Mouse (Mus musculus) liver, adult (tissue): ENCODE measurements around the gene Slc17a7.

Experiments used
- GATA4 ChIP-seq: IDR thresholded peaks from 2 replicates; pipeline ENCODE4 v1.6.1; 2014; ENCODE audit warnings: mild to moderate bottlenecking, low read length; ENCODE audit not compliant: insufficient replicate concordance

Slc17a7 gene

GRCm38 (mm10) chr7:45158991-45159390 is 4.8 kb upstream of the Slc17a7 start:
- TF ChIP-seq GATA4: no peak

- no peak for TF ChIP-seq GATA4
These were observed 3.4 kb upstream of the Slc17a7 start for GRCm38 (mm10) chr7:45160316-45160800.

DNA sequence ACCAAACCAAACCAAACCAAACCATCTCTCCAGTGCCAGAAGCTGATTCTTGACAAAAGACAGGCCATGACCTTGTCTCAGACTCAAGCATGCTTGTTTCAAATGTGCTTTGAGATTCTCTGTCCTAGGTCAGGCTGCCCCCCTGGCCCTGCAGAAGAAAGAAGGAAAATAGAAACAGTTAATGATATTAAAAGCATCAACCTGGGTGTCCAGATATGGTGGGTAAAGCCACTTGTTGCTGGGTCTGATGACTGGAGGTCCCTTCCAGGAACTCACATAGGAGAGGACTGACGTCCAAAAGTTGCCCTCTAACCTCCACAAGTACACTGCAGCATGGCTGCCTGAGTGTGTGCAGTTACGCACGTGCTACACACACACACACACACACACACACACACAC is 2.9 kb upstream of the Slc17a7 start:
- TF ChIP-seq GATA4: no peak

- no peak for TF ChIP-seq GATA4
These were observed 1.9 kb upstream of the Slc17a7 start for GRCm38 (mm10) chr7:45161612-45162473.

GRCm38 (mm10) chr7:45162551-45162950 is 1.2 kb upstream of the Slc17a7 start:
- TF ChIP-seq GATA4: no peak

- TF ChIP-seq GATA4: no peak
These were observed 643 bp upstream of the Slc17a7 start for GRCm38 (mm10) chr7:45162996-45163615.

- TF ChIP-seq GATA4: no peak
These were observed 1.1 kb downstream of the Slc17a7 start for GRCm38 (mm10) chr7:45164833-45165232.

GRCm38 (mm10) chr7:45165701-45166100 is 2.0 kb downstream of the Slc17a7 start:
- no peak for TF ChIP-seq GATA4

DNA sequence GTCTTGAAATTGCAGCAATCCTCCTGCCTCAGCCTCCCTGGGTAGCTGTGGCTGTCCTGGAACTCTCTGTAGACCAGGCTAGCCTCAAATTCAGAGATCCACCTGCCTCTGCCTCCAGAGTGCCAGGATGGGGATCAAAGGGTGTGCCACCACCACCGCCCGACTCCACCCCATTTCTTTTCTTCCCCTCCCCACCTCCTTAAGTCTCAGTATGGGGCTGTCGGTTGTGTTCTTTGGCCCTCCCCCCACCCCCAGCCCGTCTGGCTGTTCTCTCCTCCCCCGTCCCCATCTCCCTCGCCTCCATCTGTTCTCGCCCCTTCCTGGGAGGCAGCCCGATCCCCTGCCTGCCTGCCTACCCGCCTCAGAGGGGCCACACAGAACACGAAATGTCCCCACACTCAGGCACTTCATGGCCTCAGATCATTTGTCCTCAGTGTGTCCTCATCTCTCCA is 3.2 kb downstream of the Slc17a7 start:
- no peak for TF ChIP-seq GATA4

DNA sequence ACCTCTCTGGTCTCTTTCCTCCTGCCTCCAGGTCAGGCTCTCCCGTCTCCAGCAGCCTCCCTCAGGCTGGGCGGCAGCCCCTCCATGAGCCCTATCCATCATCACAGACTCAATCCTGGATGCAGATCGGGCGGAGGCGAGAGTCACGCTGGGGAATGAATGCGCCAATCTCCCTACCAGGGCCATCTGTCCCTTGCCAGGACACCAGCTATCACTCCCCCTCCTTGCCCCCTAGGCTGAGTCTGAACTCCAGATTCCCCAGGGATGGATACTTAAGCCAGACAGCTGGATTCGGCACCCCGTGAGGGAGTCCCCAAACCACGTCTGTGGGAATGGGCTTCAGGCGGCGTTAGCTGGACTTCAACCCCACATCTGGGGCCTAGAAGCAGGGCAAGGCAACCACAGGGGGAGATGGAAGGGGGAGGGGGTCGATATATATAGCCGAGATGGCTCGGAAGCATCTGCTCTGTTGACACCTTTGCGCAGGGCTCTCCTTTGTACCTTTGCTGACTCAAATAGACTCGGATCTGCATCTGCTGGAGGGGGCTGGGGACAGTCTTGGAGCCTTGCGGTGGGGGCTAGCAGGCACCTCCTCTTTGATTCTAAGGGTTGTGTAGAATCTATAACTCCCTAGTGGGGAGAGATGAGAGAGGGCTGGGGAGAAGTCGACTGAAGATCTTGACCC is 4.2 kb downstream of the Slc17a7 start:
- no peak for TF ChIP-seq GATA4

DNA sequence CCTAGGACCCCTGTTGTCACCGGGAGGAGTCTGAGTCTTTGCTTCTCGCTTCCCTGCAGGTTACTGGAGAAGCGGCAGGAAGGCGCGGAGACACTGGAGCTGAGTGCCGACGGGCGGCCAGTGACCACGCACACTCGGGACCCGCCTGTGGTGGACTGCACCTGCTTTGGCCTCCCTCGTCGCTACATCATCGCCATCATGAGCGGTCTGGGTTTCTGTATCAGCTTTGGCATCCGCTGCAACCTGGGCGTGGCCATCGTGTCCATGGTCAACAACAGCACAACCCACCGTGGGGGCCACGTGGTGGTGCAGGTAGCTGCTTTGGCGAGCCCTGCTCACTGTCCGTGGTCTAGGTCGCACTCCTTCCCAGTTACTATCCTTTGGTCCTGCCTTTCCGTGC is 4.9 kb downstream of the Slc17a7 start:
- TF ChIP-seq GATA4: no peak

DNA sequence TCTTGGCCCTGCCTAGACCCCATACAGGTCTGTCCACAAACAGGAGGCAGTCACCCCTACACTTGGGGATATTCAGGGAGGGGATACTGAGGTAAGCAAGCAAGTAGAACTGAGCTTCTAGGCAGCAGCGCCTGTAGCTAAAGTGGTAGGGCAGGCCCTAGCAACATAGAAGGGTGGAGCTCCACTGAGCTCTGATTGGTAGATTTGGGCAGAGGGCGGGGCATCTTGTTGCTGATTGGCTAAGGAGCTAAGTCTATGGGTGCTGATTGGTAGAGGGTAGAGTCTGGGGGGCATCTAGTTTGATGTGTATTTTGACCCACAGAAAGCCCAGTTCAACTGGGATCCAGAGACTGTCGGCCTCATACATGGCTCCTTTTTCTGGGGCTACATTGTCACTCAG is 5.7 kb downstream of the Slc17a7 start:
- no peak for TF ChIP-seq GATA4

- TF ChIP-seq GATA4: no peak
These were observed 9.2 kb downstream of the Slc17a7 start for GRCm38 (mm10) chr7:45172974-45173373.

GRCm38 (mm10) chr7:45174567-45175280 is 11.0 kb downstream of the Slc17a7 start:
- TF ChIP-seq GATA4: no peak

GRCm38 (mm10) chr7:45175398-45175797 is 11.6 kb downstream of the Slc17a7 start:
- TF ChIP-seq GATA4: no peak
